Mouse (Mus musculus): ENCODE measurements around the gene Ptrh1.

Ptrh1 gene

DNA sequence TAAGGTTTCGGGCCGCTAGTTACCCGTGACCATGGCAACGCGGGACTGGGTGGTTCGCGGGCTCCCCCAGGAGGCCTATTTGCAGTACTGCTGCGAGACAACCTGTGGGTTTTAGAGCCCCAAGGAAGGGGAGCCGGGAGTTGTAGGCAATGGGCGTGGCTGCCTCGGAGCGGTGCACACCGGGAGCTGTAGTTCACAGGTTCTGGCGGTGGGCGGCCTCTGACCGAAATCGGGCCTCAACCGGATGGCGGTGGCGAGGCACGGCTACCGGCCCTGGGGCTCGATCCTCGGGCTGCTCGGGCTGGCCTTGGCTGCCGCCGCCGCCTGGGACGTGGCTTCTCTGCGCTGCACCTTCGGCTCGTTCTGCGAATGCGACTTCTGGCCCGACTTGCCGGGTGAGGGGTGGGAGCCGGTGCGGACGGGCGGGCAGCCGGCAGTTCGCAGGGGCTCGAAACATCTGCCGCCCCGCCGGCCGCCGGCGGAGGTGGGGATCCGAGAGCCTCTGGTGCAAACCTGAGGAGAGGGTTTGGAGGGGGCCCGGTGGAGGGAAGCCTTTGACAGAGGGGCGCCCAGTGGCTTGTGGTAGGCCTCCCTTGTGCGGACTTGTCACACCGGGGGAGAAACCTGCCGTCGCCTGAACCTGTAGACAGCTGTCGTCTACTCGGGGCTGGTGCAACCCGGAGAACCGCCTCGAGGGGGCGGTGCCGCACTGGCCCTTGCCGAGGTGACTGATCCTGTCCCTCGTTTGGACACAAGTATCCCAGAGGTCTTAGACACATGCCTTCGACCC lies 18.3 kb upstream of the Ptrh1 start, which contains the start of gene Tor2a:
Gene Tor2a, plus strand, starts transcription at position 179 of the 790 bp plus-strand sequence.
- DNase-seq: peak; percentile 94

DNA sequence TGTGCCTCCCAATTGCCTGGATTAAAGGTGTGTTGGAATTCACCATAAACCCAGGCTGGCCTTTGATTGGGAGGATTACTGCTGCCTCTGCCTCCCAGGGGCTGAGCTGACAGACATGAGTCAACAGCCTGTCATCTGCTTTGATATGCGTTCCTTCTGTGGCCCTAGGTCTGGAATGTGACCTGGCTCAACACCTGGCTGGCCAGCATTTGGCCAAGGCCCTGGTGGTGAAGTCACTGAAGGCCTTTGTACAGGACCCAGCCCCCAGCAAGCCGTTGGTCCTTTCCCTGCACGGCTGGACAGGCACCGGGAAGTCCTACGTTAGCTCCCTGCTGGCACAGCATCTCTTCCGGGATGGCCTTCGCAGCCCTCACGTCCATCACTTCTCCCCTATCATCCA lies 17.1 kb upstream of the Ptrh1 start:
- no peak for DNase-seq

DNA sequence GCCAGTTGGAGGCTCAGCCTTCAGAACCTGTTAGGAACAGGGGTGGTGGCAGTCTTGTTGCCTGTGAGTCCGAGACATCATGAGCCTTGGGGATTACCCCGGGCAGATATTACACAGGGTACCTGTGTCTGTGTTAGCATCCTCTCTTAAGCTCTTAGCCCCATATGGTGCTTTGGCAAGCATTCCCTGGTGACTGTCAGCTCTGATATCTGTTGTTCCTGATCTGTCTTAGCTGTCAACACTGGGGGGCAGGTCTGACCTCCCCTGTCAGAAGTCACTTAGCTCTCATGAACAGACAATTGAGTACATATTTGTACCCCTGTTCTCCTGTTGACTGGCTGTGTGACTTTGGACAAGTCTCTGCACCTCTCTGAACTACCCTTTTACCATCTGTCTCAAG lies 16.6 kb upstream of the Ptrh1 start:
- no peak for DNase-seq

DNA sequence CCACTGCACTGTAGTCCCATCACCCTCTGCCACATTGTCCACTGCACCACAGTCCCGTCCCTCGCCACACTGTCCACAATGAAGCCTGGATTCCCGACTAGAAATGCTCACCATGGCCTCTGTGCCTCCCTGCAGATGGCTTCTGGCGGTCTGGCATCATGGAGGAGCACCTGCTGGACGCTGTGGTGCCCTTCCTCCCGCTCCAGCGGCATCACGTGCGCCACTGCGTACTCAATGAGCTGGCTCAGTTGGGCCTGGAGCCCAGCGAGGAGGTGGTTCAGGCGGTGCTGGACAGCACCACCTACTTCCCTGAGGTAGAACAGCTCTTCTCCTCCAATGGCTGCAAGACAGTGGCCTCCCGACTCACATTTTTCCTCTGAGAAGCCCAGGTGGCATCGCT lies 14.2 kb upstream of the Ptrh1 start:
- DNase-seq: no peak

DNA sequence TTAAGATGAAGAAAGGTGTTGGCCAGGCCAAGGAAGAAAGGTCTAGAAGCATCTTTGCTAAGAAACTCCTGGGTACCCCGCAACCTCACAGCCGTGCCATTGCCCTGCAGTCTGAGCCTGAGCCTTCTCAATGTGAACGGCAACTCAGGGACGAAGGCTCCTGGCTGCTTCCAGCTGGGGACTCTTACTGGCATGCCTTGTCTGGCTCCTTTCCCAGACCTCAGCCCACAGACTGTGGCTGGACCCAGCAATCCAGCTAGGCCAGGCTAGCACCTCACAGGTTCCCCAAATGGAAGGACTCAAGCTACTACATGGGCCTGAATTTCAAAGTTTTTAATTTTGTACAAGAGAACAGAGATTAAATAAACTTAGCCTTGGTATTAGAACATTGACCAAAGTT lies 13.7 kb upstream of the Ptrh1 start:
- DNase-seq: no peak

DNA sequence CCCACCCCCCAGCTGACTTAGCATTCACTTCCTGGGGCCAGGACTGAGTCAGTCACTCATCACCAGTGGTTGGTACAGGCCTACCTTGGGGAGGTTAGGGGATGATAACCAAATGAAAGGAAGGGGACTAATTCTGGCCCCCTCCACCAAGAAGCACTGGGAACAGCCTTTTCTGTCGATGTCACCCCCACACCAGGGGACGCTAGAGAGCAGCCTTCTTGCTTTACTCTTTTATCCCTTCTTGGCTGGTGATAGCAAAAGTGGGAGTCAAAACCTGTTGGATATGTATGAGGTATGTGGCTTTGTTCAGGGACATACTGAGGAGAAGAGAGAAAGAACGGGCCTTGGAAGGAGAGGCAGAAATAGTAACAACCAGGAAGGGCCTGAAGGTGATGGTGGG lies 12.2 kb upstream of the Ptrh1 start:
- DNase-seq: no peak

DNA sequence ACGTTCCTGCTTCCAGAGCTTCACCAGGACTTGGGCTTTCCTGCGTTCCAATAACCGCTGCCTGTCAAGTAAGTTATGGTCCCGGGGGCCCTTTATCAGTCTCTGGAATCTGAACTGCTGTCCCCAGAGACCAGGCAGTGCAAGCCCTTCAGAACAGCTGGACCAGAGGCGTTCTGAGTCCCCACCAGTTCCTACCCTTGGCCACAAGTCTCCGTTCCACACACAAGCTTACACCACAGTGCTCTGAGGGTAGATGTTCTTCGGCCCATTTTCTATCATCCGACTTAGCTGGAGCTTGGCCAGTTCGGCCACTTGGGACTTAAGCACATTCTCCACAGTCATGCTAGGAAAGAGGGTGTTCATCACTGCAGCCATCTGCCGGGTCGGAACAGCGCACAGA lies 8.3 kb upstream of the Ptrh1 start:
- peak; percentile 28 for DNase-seq

DNA sequence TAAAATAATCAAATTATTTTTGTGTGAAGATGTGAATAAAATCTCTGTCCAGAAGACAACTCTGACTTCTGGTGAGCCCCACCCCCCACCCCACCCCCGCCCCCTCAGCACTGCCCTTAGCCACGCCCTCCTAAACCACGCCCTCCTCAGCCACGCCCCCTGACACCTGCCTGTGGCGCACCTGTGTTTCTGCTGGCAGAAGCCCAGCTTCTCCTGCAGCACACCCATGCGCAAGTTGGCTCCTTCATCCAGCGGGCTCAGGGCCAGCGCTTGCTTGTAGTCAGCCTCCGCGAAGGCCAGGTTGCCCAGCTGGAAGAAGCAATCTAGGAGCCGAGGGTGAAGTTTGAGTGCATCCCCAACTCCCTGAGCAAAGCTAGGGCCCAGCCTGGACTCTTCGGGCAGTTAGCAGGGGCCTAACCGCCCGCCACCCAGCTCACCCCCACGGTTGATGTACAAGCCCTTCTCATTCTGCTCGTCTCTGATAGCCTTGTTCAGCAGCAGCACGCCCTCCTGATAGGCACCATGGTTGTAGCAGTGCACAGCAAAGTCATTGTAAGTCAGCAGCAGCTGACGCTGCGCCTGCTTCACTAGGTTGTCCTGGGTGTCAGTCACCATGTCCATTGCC lies 6.8 kb upstream of the Ptrh1 start:
- DNase-seq: peak; percentile 67

DNA sequence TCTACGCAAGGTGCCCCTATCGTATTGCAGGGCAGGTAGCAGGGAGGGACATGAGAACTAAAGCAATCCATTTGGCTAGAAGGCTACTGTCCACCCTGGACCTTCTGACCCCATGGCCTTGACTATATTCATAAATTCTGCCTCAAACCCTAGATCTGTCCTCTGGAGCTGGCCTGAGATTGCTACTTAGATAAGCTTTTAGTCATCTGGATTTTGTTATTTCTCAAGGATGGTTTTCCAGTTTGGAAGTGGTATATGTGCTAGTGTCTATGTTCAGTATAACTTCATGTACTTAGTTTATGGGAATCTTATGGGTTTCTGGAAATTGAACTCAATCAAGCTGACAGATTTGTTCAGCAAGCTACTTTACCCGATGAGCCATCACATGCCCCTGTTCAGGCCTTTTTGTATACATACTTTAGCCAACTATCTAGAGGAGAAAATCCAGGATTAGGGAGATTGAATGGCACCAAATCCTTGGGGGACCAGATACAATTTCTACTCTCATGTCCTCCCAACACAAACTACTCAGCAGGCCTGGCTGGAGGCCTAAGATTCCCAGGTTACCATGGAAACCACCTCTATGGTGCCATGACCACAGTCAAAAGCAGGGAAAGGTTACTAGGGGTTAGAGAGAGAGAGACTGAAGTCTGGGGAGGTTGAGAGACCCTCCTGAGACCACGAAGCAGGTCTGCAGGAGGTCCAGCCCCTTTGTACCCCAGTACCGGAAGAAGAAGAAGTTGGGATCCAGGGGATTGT lies 6.1 kb upstream of the Ptrh1 start:
- DNase-seq: no peak

DNA sequence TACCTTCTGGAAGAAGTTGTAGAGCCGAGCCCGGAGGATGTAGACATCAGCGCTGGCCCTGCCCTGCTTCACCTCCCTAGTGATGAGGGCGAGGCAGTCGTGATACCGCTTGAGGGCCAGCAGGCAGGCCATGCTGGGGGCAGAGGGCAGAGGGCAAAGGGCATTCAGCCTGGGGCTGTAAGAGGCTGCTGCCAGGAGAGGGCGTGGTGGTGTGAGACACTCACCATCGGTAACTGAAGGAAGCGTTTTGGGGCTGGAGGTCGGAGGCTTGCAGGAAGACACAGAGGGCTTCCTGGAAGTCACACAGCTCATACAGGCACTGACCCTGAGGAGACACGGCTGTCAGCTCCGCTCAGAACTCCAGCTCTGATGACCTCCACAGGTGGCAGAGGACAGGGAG lies 3.7 kb upstream of the Ptrh1 start:
- DNase-seq: peak; percentile 47

DNA sequence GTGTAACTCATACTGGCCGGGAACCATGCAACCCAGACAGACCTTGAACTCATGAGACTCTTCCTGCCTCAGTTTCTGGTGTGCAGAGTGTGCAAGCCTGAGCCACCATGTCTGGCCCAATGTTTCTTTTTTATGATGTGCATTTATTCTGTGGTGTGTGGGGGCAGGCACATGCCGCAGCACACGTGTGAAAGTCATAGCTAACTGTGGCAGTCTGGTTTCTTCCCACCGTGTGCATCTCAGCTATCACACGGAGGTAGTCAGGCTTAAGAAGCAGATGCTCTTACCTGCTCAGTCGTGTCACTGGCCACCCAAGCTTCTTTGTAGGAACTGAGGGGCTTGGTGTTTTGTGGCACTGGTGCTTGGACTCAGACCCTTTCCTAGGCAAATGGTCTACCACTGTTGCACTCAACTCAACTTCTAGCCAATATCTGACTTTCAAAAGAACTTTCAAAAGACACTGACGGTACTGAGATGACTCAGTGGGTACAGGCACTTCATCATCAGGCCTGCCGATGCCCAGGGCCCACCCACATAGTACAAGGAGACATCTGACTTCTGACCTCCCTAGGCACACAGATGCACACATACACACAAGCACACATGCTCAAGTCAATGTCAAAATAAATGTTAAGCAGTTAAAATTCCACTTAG lies 2.8 kb upstream of the Ptrh1 start:
- DNase-seq: no peak

DNA sequence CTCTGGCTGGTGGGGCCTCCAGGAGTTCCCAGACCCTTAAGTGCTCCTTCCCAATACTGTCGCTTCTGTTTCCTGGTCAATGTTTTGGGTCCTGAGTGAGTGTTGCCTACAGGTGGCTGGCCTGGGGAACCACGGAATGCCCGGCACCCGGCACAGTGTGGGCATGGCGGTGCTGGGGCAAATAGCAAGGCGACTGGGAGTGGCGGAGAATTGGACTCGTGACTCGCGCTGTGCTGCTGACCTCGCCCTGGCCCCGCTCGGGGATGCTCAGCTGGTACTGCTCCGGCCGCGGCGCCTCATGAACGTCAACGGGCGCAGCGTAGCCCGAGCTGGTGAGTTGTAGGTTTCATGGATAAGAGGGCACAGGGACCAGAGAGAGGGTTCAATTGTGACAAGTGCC lies 606 bp downstream of the Ptrh1 start:
- DNase-seq: no peak

DNA sequence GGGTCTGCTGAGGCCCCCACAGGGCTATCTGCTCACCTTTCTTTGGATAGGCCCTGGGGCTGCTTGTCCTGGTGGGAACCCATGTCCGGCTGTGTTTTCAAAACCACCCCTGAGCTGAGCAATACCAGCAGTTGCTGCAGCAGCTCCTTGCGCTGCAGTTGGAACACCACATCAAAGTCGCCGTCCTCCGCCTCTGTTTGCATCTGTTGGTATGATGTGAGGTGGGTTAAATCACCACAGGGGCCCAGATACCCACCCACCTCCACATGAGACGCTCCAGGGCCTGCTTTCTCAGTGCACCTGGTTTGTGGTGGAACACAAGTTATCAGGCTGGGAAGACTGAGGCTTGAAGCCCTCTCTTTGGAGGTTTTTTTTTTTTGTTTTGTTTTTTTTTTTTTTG lies 2.5 kb downstream of the Ptrh1 start:
- no peak for DNase-seq

DNA sequence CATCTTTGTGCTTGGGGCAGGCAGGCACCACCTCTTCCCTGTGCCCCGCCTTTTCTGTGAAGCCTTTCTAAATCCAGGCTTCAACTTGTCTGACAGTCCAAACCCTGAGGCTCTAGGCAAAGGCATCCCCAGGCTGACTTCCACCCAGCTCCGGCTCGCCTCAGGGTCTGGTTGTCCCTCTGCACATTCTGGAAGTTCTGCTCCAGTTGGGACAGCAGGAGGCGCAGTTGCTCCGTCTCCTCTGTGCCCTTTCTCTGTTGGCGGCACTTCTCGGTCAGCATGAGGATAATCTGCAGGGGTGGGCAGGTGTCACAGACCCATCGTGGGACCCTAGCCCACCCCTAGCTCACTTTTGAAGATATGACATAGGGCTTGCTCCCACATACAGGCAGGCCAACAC lies 3.5 kb downstream of the Ptrh1 start:
- peak; percentile 63 for DNase-seq

DNA sequence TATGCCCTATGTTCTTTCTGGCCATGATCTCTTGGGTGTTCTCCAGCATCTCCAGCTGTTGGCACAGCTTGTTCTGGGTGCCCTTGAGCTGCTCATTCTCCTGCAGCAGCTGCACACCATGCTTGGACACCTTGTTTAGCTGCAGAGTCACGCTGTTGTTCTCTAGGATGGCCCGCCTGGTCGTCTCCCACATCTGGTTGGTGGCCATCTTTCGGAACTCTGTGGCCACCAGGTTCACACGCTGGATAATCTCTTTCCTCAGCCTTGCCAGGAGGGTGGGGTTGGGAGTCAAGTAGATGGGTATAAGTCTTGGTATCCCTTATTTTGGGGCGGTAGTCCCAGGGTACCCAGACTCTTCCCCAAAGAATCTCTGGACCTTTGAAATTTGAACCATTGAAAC lies 4.1 kb downstream of the Ptrh1 start:
- DNase-seq: no peak

DNA sequence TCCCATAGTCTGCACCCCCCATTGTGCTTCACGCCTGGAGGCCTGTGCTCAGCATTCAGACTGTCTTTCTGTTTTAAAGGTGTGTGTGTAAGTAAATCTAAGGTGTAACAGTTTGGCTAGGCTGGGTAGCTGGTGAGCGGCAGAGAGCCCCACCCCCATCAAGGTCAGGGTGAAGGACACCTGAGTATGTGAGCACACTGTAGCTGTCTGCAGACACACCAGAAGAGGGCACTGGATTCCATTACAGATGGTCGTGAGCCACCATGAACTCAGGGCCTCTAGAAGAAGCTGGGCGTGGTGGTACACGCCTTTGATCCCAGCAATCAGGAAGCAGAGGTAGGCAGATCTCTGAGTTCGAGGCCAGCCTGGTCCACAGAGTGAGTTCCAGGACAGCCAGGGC lies 6.1 kb downstream of the Ptrh1 start:
- DNase-seq: no peak

DNA sequence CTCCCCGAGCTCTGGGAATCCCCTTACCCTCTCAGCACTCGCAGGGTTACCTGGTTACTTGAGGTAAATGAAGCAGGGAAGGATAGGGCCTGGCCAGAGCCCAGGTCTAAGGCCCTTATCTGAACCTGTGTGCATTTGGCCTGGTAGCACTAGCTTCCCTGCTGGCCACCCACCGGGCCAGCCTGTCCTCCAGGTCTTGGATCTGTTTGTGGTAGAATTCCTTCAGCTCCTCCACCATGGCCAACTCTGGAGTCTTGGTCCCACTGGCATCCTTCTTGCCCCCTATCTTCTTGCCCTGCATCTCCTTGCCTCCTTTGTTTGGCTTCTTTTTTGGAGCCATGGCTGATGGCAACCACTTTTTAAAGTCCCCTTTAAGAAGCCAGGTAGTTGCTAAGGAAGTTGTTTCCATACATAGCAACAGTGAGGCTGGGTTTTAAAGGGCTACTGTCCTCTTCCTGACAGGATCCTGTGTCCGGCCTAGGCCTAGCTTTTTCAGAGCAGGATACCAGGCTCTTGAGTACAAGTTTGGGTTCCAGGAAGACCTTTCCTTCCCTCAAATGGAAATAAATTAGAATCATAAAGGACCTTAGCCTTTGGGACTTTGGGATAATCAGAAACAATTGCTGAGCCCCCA lies 8.6 kb downstream of the Ptrh1 start, which contains the start of gene Cfap157:
Gene Cfap157, minus strand, starts transcription at position 381 of the 634 bp plus-strand sequence.
- peak; percentile 13 for DNase-seq

DNA sequence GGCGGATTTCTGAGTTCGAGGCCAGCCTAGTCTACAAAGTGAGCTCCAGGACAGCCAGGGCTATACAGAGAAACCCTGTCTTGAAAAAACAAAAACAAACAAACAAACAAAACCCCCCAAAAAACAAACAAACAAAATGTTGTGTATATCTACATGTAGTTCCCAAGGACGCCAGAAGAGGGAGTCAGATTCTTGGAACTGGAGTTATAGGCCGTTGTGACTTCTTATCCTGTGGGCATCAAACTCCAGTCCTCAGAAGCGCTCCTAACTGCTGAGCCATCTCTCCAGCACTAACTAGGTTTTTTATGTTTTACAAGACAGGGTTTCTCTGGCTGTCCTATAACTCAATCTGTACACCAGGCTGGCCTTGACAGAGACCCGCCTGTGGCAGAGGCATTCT lies 11.6 kb downstream of the Ptrh1 start:
- DNase-seq: no peak

DNA sequence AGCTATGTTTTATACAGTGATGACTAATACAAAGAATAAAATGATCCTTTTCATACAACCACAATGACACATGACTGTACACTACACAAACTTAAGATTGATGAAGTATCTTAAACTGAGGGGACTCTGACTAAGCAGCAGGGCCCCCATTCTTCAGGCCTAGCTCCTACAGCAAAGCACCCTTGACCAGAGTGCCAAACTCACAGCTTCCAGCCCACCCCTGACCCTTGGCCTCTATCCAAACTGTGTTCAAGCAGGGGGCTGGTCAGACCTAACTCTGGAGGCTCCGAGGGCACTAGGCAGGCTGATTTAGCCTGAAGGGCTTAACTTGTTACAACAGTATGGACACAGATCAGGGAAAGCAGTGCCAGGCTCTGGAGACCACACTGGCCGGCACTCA lies 13.0 kb downstream of the Ptrh1 start:
- DNase-seq: no peak

DNA sequence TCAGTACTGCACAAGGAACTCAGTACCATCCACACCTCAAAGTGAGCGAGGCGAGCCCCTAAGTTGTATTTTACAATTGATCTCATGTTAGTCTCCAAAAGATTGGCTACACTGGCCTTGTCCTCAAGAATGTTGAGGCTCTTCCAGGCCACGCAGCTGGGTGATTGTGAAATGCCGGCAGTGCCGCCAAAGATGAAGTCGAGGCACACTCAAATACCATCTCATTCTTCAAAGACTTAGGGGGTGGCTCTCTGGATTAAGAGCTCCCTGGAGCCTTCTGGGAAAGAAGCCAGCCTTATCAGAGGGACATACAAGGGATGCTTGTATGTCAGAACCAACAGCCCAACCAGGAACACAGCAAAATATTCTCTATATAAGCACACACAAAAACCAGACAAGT lies 15.7 kb downstream of the Ptrh1 start:
- DNase-seq: no peak

DNA sequence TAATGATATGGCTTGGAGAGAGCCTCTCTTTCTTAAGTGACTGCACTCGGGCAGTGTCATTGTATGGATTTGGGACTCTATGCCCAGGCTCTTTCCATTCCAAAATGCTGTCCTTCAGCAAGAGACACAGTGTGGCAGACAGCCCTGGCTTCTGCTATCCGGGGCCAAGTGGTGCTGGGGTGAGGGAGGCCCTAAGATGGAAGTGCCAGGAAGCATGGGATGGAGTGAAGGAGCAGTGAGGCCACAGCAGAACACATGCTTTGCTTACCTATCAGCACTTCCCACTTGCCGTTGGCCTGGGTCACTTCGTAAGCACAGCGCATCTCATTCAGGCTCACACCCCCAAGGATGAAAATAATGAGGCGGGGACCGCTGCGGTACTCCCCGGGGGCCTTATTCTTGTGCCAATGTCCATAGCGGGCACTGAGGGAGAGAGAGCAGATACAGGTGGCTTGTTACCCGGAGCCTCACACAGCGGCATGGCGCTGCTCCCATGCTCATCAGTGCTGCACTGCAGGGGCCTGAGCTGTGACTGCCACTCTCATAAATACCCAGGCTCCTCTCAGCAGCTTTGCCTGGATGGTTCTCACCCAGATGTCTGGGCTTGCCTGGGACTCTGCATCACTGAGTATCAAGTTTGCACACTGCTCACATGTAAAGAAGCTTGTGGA lies 20.3 kb downstream of the Ptrh1 start:
- DNase-seq: no peak

DNA sequence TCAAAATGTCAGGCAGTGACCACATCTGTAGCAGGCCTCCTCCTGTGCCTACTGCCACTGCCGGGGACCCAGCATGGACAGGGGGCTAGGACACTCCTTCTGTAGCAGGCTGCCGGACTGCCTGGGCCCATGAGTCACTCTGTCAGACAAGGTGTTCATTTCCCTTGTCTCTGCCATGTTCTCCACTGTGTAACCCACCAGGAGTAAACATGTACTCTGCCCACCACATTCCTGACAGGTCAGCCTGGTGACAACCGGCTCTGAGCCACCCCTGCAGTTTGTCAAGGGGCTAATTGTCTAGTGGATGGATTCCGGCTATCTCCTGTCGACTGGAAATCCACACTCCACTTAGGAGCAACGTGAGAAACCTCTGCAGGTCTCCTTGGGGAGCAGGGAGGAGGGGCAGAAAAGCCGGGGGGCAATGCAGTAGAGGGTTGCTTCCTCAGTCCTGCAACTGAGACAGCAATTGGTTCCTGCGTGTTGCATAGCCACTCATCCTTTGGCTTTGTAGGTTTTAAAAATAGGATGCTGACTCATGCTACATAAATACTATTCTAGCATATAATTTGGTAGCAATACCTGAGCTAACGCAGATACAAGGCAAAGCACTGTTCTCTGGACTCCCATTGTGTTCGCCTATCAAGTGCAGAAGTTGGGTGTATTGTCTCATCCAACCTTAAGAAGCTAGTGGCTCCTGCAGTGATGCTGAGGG lies 22.8 kb downstream of the Ptrh1 start:
- DNase-seq: no peak
